Mouse (Mus musculus): ENCODE data around the gene Fbxl8. TPM values are rescaled to one million over a fixed set of nuclear protein-coding genes. Genes with fewer than 3 reads are reported as not detected.

Gene Fbxl8
- polyA plus RNA-seq, 1 experiment from 2014 or later, result 2.9 TPM

GRCm38 (mm10) chr8:105275387-105275786 lies 10.9 kb downstream of the Fbxl8 start:
- peak overlapping the region; percentile 75 for H3K4me2 ChIP-seq (ENCODE audit: low read depth, low read length)
- H3K4me3 ChIP-seq (ENCODE audit: low read depth, low read length), result peak overlapping the region; percentile 41
- no peaks in the 10 kb centered on the region for H3K36me3 ChIP-seq (ENCODE audit: control insufficient read depth, insufficient read depth, low read length)
- ATAC-seq (ENCODE audit: low read depth) (no peak), DNase-seq (ENCODE audit: low spot score) (no peak)
- H3K9me3 ChIP-seq (ENCODE audit: control insufficient read depth, low read length), result no peaks in the 10 kb centered on the region
- 7% methylated on average over 11 of the region's 11 CpGs for WGBS
- H3K27ac ChIP-seq (replicated peaks; ENCODE audit: low read depth, low read length), result no peak overlapping the region
- peaks cover 93% of the 10 kb centered on the region for H3K27me3 ChIP-seq (replicated peaks; ENCODE audit: control insufficient read depth, insufficient read depth, low read length)
- no peak overlapping the region for H3K9ac ChIP-seq (ENCODE audit: low read depth, low read length)
- H3K4me1 ChIP-seq (ENCODE audit: control insufficient read depth, insufficient read depth, low read length), result peaks cover 21% of the 10 kb centered on the region

- peaks cover 89% of the 10 kb centered on the region for H3K27me3 ChIP-seq (replicated peaks; ENCODE audit: control insufficient read depth, insufficient read depth, low read length)
- H3K4me1 ChIP-seq (ENCODE audit: control insufficient read depth, insufficient read depth, low read length), result peaks cover 21% of the 10 kb centered on the region
- WGBS, result 7% methylated on average over 10 of the region's 10 CpGs
- H3K27ac ChIP-seq (replicated peaks; ENCODE audit: low read depth, low read length), result no peak within 1 kb of the TSS
- ATAC-seq (ENCODE audit: low read depth) (no peak), DNase-seq (ENCODE audit: low spot score) (no peak)
- H3K4me3 ChIP-seq (ENCODE audit: low read depth, low read length), result peak within 1 kb of the TSS; percentile 41
- H3K9ac ChIP-seq (ENCODE audit: low read depth, low read length), result peak within 1 kb of the TSS; percentile 61
- no peaks in the 10 kb centered on the region for H3K36me3 ChIP-seq (ENCODE audit: control insufficient read depth, insufficient read depth, low read length)
- H3K9me3 ChIP-seq (ENCODE audit: control insufficient read depth, low read length), result no peaks in the 10 kb centered on the region
- H3K4me2 ChIP-seq (ENCODE audit: low read depth, low read length), result peak within 1 kb of the TSS; percentile 75
These were observed 11.4 kb downstream of the Fbxl8 start, which contains the start of gene Nol3 for GRCm38 (mm10) chr8:105275840-105276239. TSS of gene Nol3 (plus strand) at chr8:105276140.

- peak overlapping the region; percentile 41 for H3K4me3 ChIP-seq (ENCODE audit: low read depth, low read length)
- WGBS, result 2% methylated on average over 25 of the region's 30 CpGs
- H3K9ac ChIP-seq (ENCODE audit: low read depth, low read length), result peak overlapping the region; percentile 61
- peak; percentile 78 for ATAC-seq (ENCODE audit: low read depth)
- H3K27ac ChIP-seq (replicated peaks; ENCODE audit: low read depth, low read length), result no peak overlapping the region
- H3K4me2 ChIP-seq (ENCODE audit: low read depth, low read length), result peak overlapping the region; percentile 75
- H3K9me3 ChIP-seq (ENCODE audit: control insufficient read depth, low read length), result no peaks in the 10 kb centered on the region
- H3K36me3 ChIP-seq (ENCODE audit: control insufficient read depth, insufficient read depth, low read length), result no peaks in the 10 kb centered on the region
- peak; percentile 78 for DNase-seq (ENCODE audit: low spot score)
- H3K4me1 ChIP-seq (ENCODE audit: control insufficient read depth, insufficient read depth, low read length), result peaks cover 21% of the 10 kb centered on the region
- peaks cover 82% of the 10 kb centered on the region for H3K27me3 ChIP-seq (replicated peaks; ENCODE audit: control insufficient read depth, insufficient read depth, low read length)
These were observed 12.1 kb downstream of the Fbxl8 start for GRCm38 (mm10) chr8:105276292-105277120.

- Histone ChIP-seq H3K4me3 (ENCODE audit: low read depth, low read length) (peak overlapping the region; percentile 26), H3K9ac (ENCODE audit: low read depth, low read length) (peak overlapping the region; percentile 37; the same call in 1 of the 2 replicates), H3K4me2 (ENCODE audit: low read depth, low read length) (peak overlapping the region; percentile 49), H3K36me3 (ENCODE audit: control insufficient read depth, insufficient read depth, low read length) (peaks cover 7% of the 10 kb centered on the region; the same call in 1 of the 2 replicates), H3K9me3 (ENCODE audit: control insufficient read depth, low read length) (no peaks in the 10 kb centered on the region), H3K27ac (replicated peaks; ENCODE audit: low read depth, low read length) (no peak overlapping the region), H3K27me3 (replicated peaks; ENCODE audit: control insufficient read depth, insufficient read depth, low read length) (peaks cover 59% of the 10 kb centered on the region), H3K4me1 (ENCODE audit: control insufficient read depth, insufficient read depth, low read length) (peaks cover 21% of the 10 kb centered on the region)
- peak; percentile 66 for ATAC-seq (ENCODE audit: low read depth)
- WGBS, result 4% methylated on average over 27 of the region's 28 CpGs
- peak; percentile 82 for DNase-seq (ENCODE audit: low spot score)
These were observed 14.5 kb downstream of the Fbxl8 start for GRCm38 (mm10) chr8:105278911-105279334.

GRCm38 (mm10) chr8:105280567-105280966 lies 16.1 kb downstream of the Fbxl8 start:
- H3K4me3 ChIP-seq (ENCODE audit: low read depth, low read length), result no peak overlapping the region
- H3K27ac ChIP-seq (replicated peaks; ENCODE audit: low read depth, low read length), result no peak overlapping the region
- H3K4me2 ChIP-seq (ENCODE audit: low read depth, low read length), result no peak overlapping the region
- peaks cover 43% of the 10 kb centered on the region for H3K27me3 ChIP-seq (replicated peaks; ENCODE audit: control insufficient read depth, insufficient read depth, low read length)
- ATAC-seq (ENCODE audit: low read depth) (no peak), DNase-seq (ENCODE audit: low spot score) (no peak)
- peaks cover 11% of the 10 kb centered on the region; the same call in 1 of the 2 replicates for H3K36me3 ChIP-seq (ENCODE audit: control insufficient read depth, insufficient read depth, low read length)
- no peaks in the 10 kb centered on the region for H3K9me3 ChIP-seq (ENCODE audit: control insufficient read depth, low read length)
- peaks cover 17% of the 10 kb centered on the region for H3K4me1 ChIP-seq (ENCODE audit: control insufficient read depth, insufficient read depth, low read length)
- WGBS, result 56% methylated on average over 3 of the region's 3 CpGs
- H3K9ac ChIP-seq (ENCODE audit: low read depth, low read length), result no peak overlapping the region

GRCm38 (mm10) chr8:105281821-105282220 lies 17.4 kb downstream of the Fbxl8 start:
- Histone ChIP-seq H3K27ac (replicated peaks; ENCODE audit: low read depth, low read length) (no peak overlapping the region), H3K4me3 (ENCODE audit: low read depth, low read length) (no peak overlapping the region), H3K4me2 (ENCODE audit: low read depth, low read length) (no peak overlapping the region), H3K36me3 (ENCODE audit: control insufficient read depth, insufficient read depth, low read length) (peaks cover 13% of the 10 kb centered on the region; the same call in 1 of the 2 replicates), H3K9ac (ENCODE audit: low read depth, low read length) (no peak overlapping the region), H3K27me3 (replicated peaks; ENCODE audit: control insufficient read depth, insufficient read depth, low read length) (peaks cover 34% of the 10 kb centered on the region), H3K9me3 (ENCODE audit: control insufficient read depth, low read length) (no peaks in the 10 kb centered on the region), H3K4me1 (ENCODE audit: control insufficient read depth, insufficient read depth, low read length) (peaks cover 9% of the 10 kb centered on the region)
- WGBS, result 82% methylated on average over 12 of the region's 12 CpGs
- DNase-seq (ENCODE audit: low spot score) (no peak), ATAC-seq (ENCODE audit: low read depth) (no peak)

- peaks cover 13% of the 10 kb centered on the region; the same call in 1 of the 2 replicates for H3K36me3 ChIP-seq (ENCODE audit: control insufficient read depth, insufficient read depth, low read length)
- no peak for ATAC-seq (ENCODE audit: low read depth)
- no peak overlapping the region for H3K27ac ChIP-seq (replicated peaks; ENCODE audit: low read depth, low read length)
- H3K9me3 ChIP-seq (ENCODE audit: control insufficient read depth, low read length), result no peaks in the 10 kb centered on the region
- no peak for DNase-seq (ENCODE audit: low spot score)
- H3K4me2 ChIP-seq (ENCODE audit: low read depth, low read length), result no peak overlapping the region
- H3K9ac ChIP-seq (ENCODE audit: low read depth, low read length), result no peak overlapping the region
- no peak overlapping the region for H3K4me3 ChIP-seq (ENCODE audit: low read depth, low read length)
- H3K4me1 ChIP-seq (ENCODE audit: control insufficient read depth, insufficient read depth, low read length), result peaks cover 8% of the 10 kb centered on the region
- H3K27me3 ChIP-seq (replicated peaks; ENCODE audit: control insufficient read depth, insufficient read depth, low read length), result peaks cover 30% of the 10 kb centered on the region
- WGBS, result 94% methylated on average over 4 of the region's 4 CpGs
These were observed 17.8 kb downstream of the Fbxl8 start for GRCm38 (mm10) chr8:105282239-105282638.

- peak; percentile 37 for DNase-seq (ENCODE audit: low spot score)
These were observed 18.6 kb downstream of the Fbxl8 start for GRCm38 (mm10) chr8:105283074-105283473.

More at GRCm38 (mm10) chr8:105283074-105283473, 18.6 kb downstream of the Fbxl8 start:
- peaks cover 21% of the 10 kb centered on the region for H3K27me3 ChIP-seq (replicated peaks; ENCODE audit: control insufficient read depth, insufficient read depth, low read length)
- no peak overlapping the region for H3K4me2 ChIP-seq (ENCODE audit: low read depth, low read length)
- 0 out of 2 replicates have a peak overlapping the region, but pooled peaks have one; percentile 4 for H3K9ac ChIP-seq (ENCODE audit: low read depth, low read length)
- H3K36me3 ChIP-seq (ENCODE audit: control insufficient read depth, insufficient read depth, low read length), result peaks cover 13% of the 10 kb centered on the region; the same call in 1 of the 2 replicates
- H3K4me1 ChIP-seq (ENCODE audit: control insufficient read depth, insufficient read depth, low read length), result peaks cover 8% of the 10 kb centered on the region
- no peaks in the 10 kb centered on the region for H3K9me3 ChIP-seq (ENCODE audit: control insufficient read depth, low read length)
- no peak overlapping the region for H3K27ac ChIP-seq (replicated peaks; ENCODE audit: low read depth, low read length)
- H3K4me3 ChIP-seq (ENCODE audit: low read depth, low read length), result no peak overlapping the region
- WGBS, result 29% methylated on average over 23 of the region's 23 CpGs
- ATAC-seq (ENCODE audit: low read depth), result peak; percentile 58
